Mouse (Mus musculus) ES-E14 (cell line): ENCODE results near the gene Ccnyl1. TPM values are rescaled to one million over a fixed set of nuclear protein-coding genes. Genes with fewer than 3 reads are reported as not detected.
"Not testable (repeated sequence)": the region's sequence is repeated elsewhere in the genome, so short reads cannot be mapped to it uniquely, and the experiment has no call there.

Source experiments
- DNase-seq: peaks from one replicate; pipeline ENCODE4 v3.0.0-alpha.2; 2013; ENCODE audit warnings: low read depth, low spot score
- H3K27ac ChIP-seq: 2 replicates; pipeline ENCODE4 v1.5.1; 2012; ENCODE audit warnings: low read depth, mild to moderate bottlenecking, low read length, moderate library complexity, mixed read lengths; ENCODE audit not compliant: poor library complexity, insufficient read depth, severe bottlenecking
- H3K36me3 ChIP-seq: 2 replicates; pipeline ENCODE4 v1.6.1; 2012; ENCODE audit warnings: mild to moderate bottlenecking, low read length, moderate library complexity, mixed read lengths; ENCODE audit not compliant: control insufficient read depth, poor library complexity, insufficient read depth, severe bottlenecking
- H3K4me1 ChIP-seq, 2 experiments: fragments of 150-350 bp in 1 of 2; sonication (generic) in 1 of 2; 2 replicates each; pipeline ENCODE4 v1.6.1; 2012; ENCODE audit warnings: low read length in 2 of 2, mild to moderate bottlenecking in 1 of 2, mixed read lengths in 1 of 2; ENCODE audit not compliant: control insufficient read depth in 2 of 2, insufficient read depth in 2 of 2, poor library complexity in 1 of 2
- H3K4me3 ChIP-seq, 2 experiments: fragments of 150-350 bp in 1 of 2; sonication (generic) in 1 of 2; 2 replicates each; pipeline ENCODE4 v1.5.1; 2012; ENCODE audit warnings: low read length in 2 of 2, low read depth in 1 of 2, mild to moderate bottlenecking in 1 of 2, mixed read lengths in 1 of 2; ENCODE audit not compliant: insufficient read depth in 1 of 2, poor library complexity in 1 of 2, severe bottlenecking in 1 of 2
- H3K9ac ChIP-seq: 2 replicates; pipeline ENCODE4 v1.6.1; 2012; ENCODE audit warnings: low read depth, mild to moderate bottlenecking, low read length, mixed read lengths; ENCODE audit not compliant: poor library complexity, insufficient read depth, severe bottlenecking
- H3K9me3 ChIP-seq: fragments of 150-350 bp; sonication (generic); 2 replicates; pipeline ENCODE4 v1.6.1; 2012; ENCODE audit warnings: low read depth, mild to moderate bottlenecking, low read length; ENCODE audit not compliant: control insufficient read depth, insufficient read depth
- CHD2 ChIP-seq: IDR thresholded peaks from 2 replicates; pipeline ENCODE4 v1.6.1; 2014; ENCODE audit warnings: mild to moderate bottlenecking, low read depth, low read length, inconsistent platforms
- HCFC1 ChIP-seq: IDR thresholded peaks from 2 replicates; pipeline ENCODE4 v1.6.1; 2012; ENCODE audit warnings: low read length, inconsistent platforms, borderline replicate concordance; ENCODE audit not compliant: insufficient read depth
- MAFK ChIP-seq: IDR thresholded peaks from 2 replicates; pipeline ENCODE4 v1.6.1; 2014; ENCODE audit warnings: mild to moderate bottlenecking, low read depth, low read length, inconsistent platforms; ENCODE audit not compliant: insufficient read depth
- ZC3H11A ChIP-seq: IDR thresholded peaks from 2 replicates; pipeline ENCODE4 v1.6.1; 2012; ENCODE audit warnings: low read depth, mild to moderate bottlenecking, inconsistent platforms, low read length, borderline replicate concordance
- ZNF384 ChIP-seq: IDR thresholded peaks from 2 replicates; pipeline ENCODE4 v1.6.1; 2012; ENCODE audit warnings: low read depth, low read length, inconsistent platforms
- in situ Hi-C, 2 experiments: fragments of 600-800 bp; cut with MboI; formaldehyde crosslinking; loops; one replicate each; pipeline ENCODE4 v1.15.1; 2025; ENCODE audit warnings: low sequenced_read_pairs in 2 of 2, inconsistent platforms in 1 of 2; ENCODE audit not compliant: unreplicated experiment in 2 of 2
- total RNA-seq: library from RNA; depleted of rRNA; stranded (reverse); fragments of 300-350 nt; gene quantifications from 2 replicates; pipeline ENCODE4 v1.2.3, GENCODE M21; 2012; rRNA removed

Gene Ccnyl1
- 14.6 and 24.9 TPM in 2 replicates for total RNA-seq

- Histone ChIP-seq H3K4me3 (peak within 1 kb of the TSS; percentile 96 to 97), H3K4me1 (no peaks in the 10 kb centered on the region), H3K36me3 (no peaks in the 10 kb centered on the region), H3K27ac (peak within 1 kb of the TSS; percentile 57; the same call in 1 of the 2 replicates), H3K9ac (peak within 1 kb of the TSS; percentile 90), H3K9me3 (no peaks in the 10 kb centered on the region)
- DNase-seq, result peak; percentile 96
- in situ Hi-C loops, result no loop called here
- no peak for TF ChIP-seq ZNF384
- no peak for TF ChIP-seq MAFK
- no peak for TF ChIP-seq CHD2
- TF ChIP-seq ZC3H11A, result no peak
- no peak for TF ChIP-seq HCFC1
These were observed at the start of gene Ccnyl1 for GRCm38 (mm10) chr1:64690213-64691013. Gene Ccnyl1 (plus strand): TSS chr1:64690455.

GRCm38 (mm10) chr1:64641069-64641468, 49.2 kb upstream of the Ccnyl1 start:
- no peak overlapping the region for H3K4me3 ChIP-seq
- H3K9me3 ChIP-seq, result no peaks in the 10 kb centered on the region
- no peaks in the 10 kb centered on the region for H3K36me3 ChIP-seq
- H3K9ac ChIP-seq, result no peak overlapping the region
- no peak for DNase-seq
- no peaks in the 10 kb centered on the region for H3K4me1 ChIP-seq
- no peak for TF ChIP-seq MAFK
- no peak for TF ChIP-seq HCFC1
- no peak for TF ChIP-seq ZNF384
- TF ChIP-seq ZC3H11A, result no peak
- no peak for TF ChIP-seq CHD2
- H3K27ac ChIP-seq, result no peak overlapping the region
- in situ Hi-C loops, result no loop called here

- in situ Hi-C loops, DNase-seq: not testable (repeated sequence)
These were observed 47.7 kb upstream of the Ccnyl1 start for GRCm38 (mm10) chr1:64642541-64642940.

GRCm38 (mm10) chr1:64644513-64644912, 45.7 kb upstream of the Ccnyl1 start:
- no peak for DNase-seq
- no peaks in the 10 kb centered on the region for H3K36me3 ChIP-seq
- no peaks in the 10 kb centered on the region for H3K9me3 ChIP-seq
- no peaks in the 10 kb centered on the region for H3K4me1 ChIP-seq
- TF ChIP-seq ZC3H11A, result no peak
- TF ChIP-seq MAFK, result no peak
- TF ChIP-seq HCFC1, result no peak
- no peak for TF ChIP-seq CHD2
- TF ChIP-seq ZNF384, result no peak
- no peak overlapping the region for H3K27ac ChIP-seq
- H3K4me3 ChIP-seq, result no peak overlapping the region
- in situ Hi-C loops, result no loop called here
- H3K9ac ChIP-seq, result no peak overlapping the region

More at GRCm38 (mm10) chr1:64642541-64642940, 47.7 kb upstream of the Ccnyl1 start:
- not testable (repeated sequence) for H3K9ac ChIP-seq, H3K4me3 ChIP-seq, H3K9me3 ChIP-seq, H3K27ac ChIP-seq, H3K36me3 ChIP-seq, H3K4me1 ChIP-seq

GRCm38 (mm10) chr1:64649362-64650124, 40.7 kb upstream of the Ccnyl1 start:
- in situ Hi-C loops, result no loop called here
- no peak overlapping the region for H3K9ac ChIP-seq
- no peak for TF ChIP-seq CHD2
- TF ChIP-seq MAFK, result no peak
- TF ChIP-seq ZC3H11A, result no peak
- no peak for TF ChIP-seq HCFC1
- no peak for TF ChIP-seq ZNF384
- no peak for DNase-seq
- H3K9me3 ChIP-seq, result no peaks in the 10 kb centered on the region
- H3K36me3 ChIP-seq, result no peaks in the 10 kb centered on the region
- H3K4me1 ChIP-seq, result no peaks in the 10 kb centered on the region
- no peak overlapping the region for H3K4me3 ChIP-seq
- H3K27ac ChIP-seq, result no peak overlapping the region
